ENCODE assay signal across 14 mouse cellular contexts in the genomic region with DNA sequence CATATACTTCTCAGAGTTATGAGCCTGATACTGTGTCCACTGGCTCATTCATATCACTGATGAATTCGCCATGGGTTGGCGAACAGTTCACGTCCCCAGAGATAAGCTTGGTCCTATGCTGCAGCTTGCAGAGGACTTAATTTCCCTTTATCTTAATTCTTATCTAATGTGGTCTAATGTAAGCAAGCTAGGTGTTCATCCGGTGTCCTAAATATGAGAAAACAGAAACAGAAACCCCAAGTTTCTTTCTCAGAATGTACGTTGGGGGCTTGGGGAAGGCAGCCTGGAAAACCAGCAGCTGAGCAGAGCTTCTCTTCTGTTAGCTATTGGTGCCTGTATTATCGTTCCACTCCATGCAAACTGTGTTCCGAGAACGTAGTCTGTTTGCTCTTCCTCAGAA.
"Had no signal": no experiment of that assay in that cellular context is flagged by ENCODE, and none has a peak within 500 bp of the region (broad histone marks: within the 10 kb centered on the region; RNA-seq: fewer than 3 reads in every experiment).

No protein-coding gene starts in this region.

- H3K27me3 ChIP-seq: lung, embryonic 15.5 days; megakaryocyte, embryonic 14.5 days; midbrain, embryonic 13.5 days; midbrain, embryonic 15.5 days; neural tube, embryonic 12.5 days had no signal

- H3K4me2 ChIP-seq: lung, embryonic 15.5 days; midbrain, embryonic 11.5 days; midbrain, embryonic 13.5 days; midbrain, embryonic 15.5 days; neural tube, embryonic 12.5 days had no signal

- H3K4me3 ChIP-seq: lung, embryonic 15.5 days; megakaryocyte, embryonic 14.5 days; midbrain, embryonic 13.5 days; midbrain, embryonic 15.5 days; neural tube, embryonic 12.5 days had no signal

- H3K9ac ChIP-seq: liver, postnatal 0 days; lung, embryonic 15.5 days; midbrain, embryonic 13.5 days; midbrain, embryonic 15.5 days; neural tube, embryonic 12.5 days had no signal

- H3K27ac ChIP-seq: lung, embryonic 15.5 days; macrophage; midbrain, embryonic 13.5 days; midbrain, embryonic 15.5 days; neural tube, embryonic 12.5 days had no signal

- H3K4me1 ChIP-seq: lung, embryonic 15.5 days; megakaryocyte, embryonic 14.5 days; midbrain, embryonic 13.5 days; midbrain, embryonic 15.5 days; neural tube, embryonic 12.5 days had no signal

- DNase-seq: liver, postnatal 0 days; lung, adult 2 months; lung, postnatal 14 days; right cerebral cortex, postnatal 14 days; thymus, adult 2 months; thymus, postnatal 25 days; thymus, postnatal 4 days had no signal

- H3K36me3 ChIP-seq: lung, embryonic 15.5 days; midbrain, embryonic 13.5 days; midbrain, embryonic 15.5 days; neural tube, embryonic 12.5 days had no signal

- ATAC-seq: liver, postnatal 0 days; midbrain, embryonic 13.5 days; midbrain, embryonic 15.5 days had no signal

- H3K9me3 ChIP-seq: lung, embryonic 15.5 days; megakaryocyte, embryonic 14.5 days; midbrain, embryonic 13.5 days; midbrain, embryonic 15.5 days; neural tube, embryonic 12.5 days had no signal
